ENCODE assay signal across 14 mouse cellular contexts in the genomic region with DNA sequence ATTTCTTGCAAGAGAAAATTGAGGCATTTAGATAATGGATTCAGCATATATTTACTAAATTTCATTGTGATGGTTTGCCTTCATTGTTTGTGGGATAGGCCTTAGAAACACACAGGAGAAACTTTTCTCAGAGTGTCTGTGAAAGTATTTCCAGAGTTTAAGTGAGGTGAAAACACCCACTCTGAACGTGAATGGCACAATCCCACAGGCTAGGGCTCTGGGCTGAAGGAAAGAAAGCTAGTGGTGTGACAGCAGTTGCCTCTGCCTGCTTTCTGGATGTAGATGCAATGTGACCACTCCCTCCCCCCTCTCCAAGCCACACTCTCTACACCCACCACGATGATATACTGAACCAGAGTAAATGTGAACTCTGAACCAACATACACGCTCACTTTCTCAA.
"Had no signal": no experiment of that assay in that cellular context is flagged by ENCODE, and none has a peak within 500 bp of the region (broad histone marks: within the 10 kb centered on the region; RNA-seq: fewer than 3 reads in every experiment).

No protein-coding gene starts in this region.

- H3K9me3 ChIP-seq: kidney, embryonic 15.5 days; limb, embryonic 10.5 days; liver, embryonic 15.5 days; megakaryocyte, embryonic 14.5 days; midbrain, embryonic 12.5 days had no signal

- H3K4me2 ChIP-seq: kidney, embryonic 15.5 days; liver, embryonic 11.5 days; liver, embryonic 15.5 days; midbrain, embryonic 12.5 days had no signal

- H3K9ac ChIP-seq: kidney, embryonic 15.5 days; liver, embryonic 15.5 days; midbrain, embryonic 12.5 days had no signal

- H3K27me3 ChIP-seq: kidney, embryonic 15.5 days; liver, embryonic 15.5 days; megakaryocyte, embryonic 14.5 days; midbrain, embryonic 12.5 days had no signal

- DNase-seq: kidney, postnatal 14 days; lung, adult 2 months; lung, postnatal 10 days; right cerebral cortex, adult 18-20 months; right cerebral cortex, postnatal 25 days; thymus, postnatal 36 days had no signal

- H3K4me3 ChIP-seq: kidney, embryonic 15.5 days; left cerebral cortex, adult 2 months; limb, embryonic 10.5 days; liver, embryonic 15.5 days; megakaryocyte, embryonic 14.5 days; midbrain, embryonic 12.5 days had no signal

- H3K36me3 ChIP-seq: kidney, embryonic 15.5 days; limb, embryonic 10.5 days; liver, embryonic 15.5 days; midbrain, embryonic 12.5 days had no signal

- H3K27ac ChIP-seq: kidney, embryonic 15.5 days; left cerebral cortex, adult 2 months; limb, embryonic 10.5 days; liver, embryonic 15.5 days; macrophage; midbrain, embryonic 12.5 days had no signal

- H3K4me1 ChIP-seq: kidney, embryonic 15.5 days; liver, embryonic 15.5 days; megakaryocyte, embryonic 14.5 days; midbrain, embryonic 12.5 days had no signal
